Mouse (Mus musculus) intestine, embryonic 14.5 days (tissue): ENCODE measurements around the gene Alad. TPM values are rescaled to one million over a fixed set of nuclear protein-coding genes. Genes with fewer than 3 reads are reported as not detected.

ENCODE experiments used
- ATAC-seq: fragments of 200-750 bp; cut with Nextera tagmentation; replicated peaks from 2 replicates; pipeline ENCODE4 v1.8.0; 2017; ENCODE audit warnings: low read depth, moderate number of reproducible peaks, moderate TSS enrichment, moderate library complexity; ENCODE audit not compliant: low FRiP score, low TSS enrichment
- DNase-seq: peaks from one replicate; pipeline ENCODE4 v3.0.0-alpha.2; 2018; ENCODE audit warnings: low spot score
- H3K27ac ChIP-seq: fragments of 300-500 bp; sonication (generic); 2 replicates; pipeline ENCODE4 v1.5.1; 2014; ENCODE audit warnings: low read depth, mild to moderate bottlenecking, control low read depth
- H3K27me3 ChIP-seq: fragments of 300-500 bp; sonication (generic); replicated peaks from 2 replicates; pipeline ENCODE4 v1.6.1; 2014; ENCODE audit warnings: low read length, control low read depth; ENCODE audit not compliant: control insufficient read depth, insufficient read depth
- H3K36me3 ChIP-seq: fragments of 300-500 bp; sonication (generic); 2 replicates; pipeline ENCODE4 v1.6.1; 2014; ENCODE audit warnings: low read length, control low read depth; ENCODE audit not compliant: control insufficient read depth, insufficient read depth
- H3K4me1 ChIP-seq: fragments of 300-500 bp; sonication (generic); replicated peaks from 2 replicates; pipeline ENCODE4 v1.6.1; 2014; ENCODE audit warnings: low read length, control low read depth, mixed read lengths; ENCODE audit not compliant: control insufficient read depth, insufficient read depth
- H3K4me2 ChIP-seq: fragments of 300-500 bp; sonication (generic); 2 replicates; pipeline ENCODE4 v1.6.1; 2014; ENCODE audit warnings: low read length
- H3K4me3 ChIP-seq: fragments of 300-500 bp; sonication (generic); 2 replicates; pipeline ENCODE4 v1.5.1; 2014; ENCODE audit warnings: low read depth, low read length, control low read depth, mixed read lengths
- H3K9ac ChIP-seq: fragments of 300-500 bp; sonication (generic); 2 replicates; pipeline ENCODE4 v1.6.1; 2014; ENCODE audit warnings: mild to moderate bottlenecking, low read length
- H3K9me3 ChIP-seq: fragments of 300-500 bp; sonication (generic); 2 replicates; pipeline ENCODE4 v1.6.1; 2016; ENCODE audit warnings: low read length, control low read depth; ENCODE audit not compliant: control insufficient read depth
- WGBS: fragments of 180-500 bp; shearing (Covaris S2); extraction: QIAGEN DNeasy Blood & Tissue Kit; methylation state at CpG from one replicate; pipeline ENCODE4 v1.1.7; 2014; 5-methylcytosine and 5-hydroxymethylcytosine counted together
- polyA plus RNA-seq: library from polyadenylated mRNA; unstranded; fragments of >200 nt; fragmentation: Nextera tagmentation; extraction: Ambion mirVana; gene quantifications from 2 replicates; pipeline ENCODE4 v1.2.1, GENCODE M21; 2014

Gene Alad
- polyA plus RNA-seq, 1 experiment from 2014 or later, result 146 TPM

DNA sequence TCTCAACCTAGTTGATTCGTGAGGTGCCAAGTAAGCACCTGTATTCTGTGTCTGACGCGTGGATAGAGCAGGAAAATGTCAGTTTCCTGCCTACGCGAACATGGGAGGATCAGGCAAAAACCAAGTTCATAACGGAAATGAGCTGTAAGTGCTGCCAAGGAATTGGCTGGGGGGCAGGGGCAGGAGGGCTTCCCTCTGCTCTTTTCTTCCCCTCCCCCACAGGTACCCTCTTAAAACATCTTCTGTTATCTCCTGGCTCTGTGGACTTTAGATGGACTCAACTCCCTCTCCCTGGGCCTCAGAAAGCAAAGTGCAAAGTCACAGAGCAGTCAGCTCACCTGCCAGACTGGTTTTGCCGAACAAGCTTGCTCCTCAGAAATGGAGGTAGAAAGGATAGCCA is 16.7 kb downstream of the Alad start:
- H3K4me2 ChIP-seq, result peak overlapping the region; percentile 60
- no peak overlapping the region for H3K4me3 ChIP-seq
- H3K9ac ChIP-seq, result no peak overlapping the region
- DNase-seq (peak; percentile 68), ATAC-seq (peak; percentile 47; the same call in 1 of the 2 replicates)
- H3K36me3 ChIP-seq, result peaks cover 30% of the 10 kb centered on the region
- H3K27ac ChIP-seq, result peak overlapping the region; percentile 84
- H3K9me3 ChIP-seq, result no peaks in the 10 kb centered on the region
- WGBS, result 49% methylated on average over 7 of the region's 7 CpGs
- no peaks in the 10 kb centered on the region for H3K27me3 ChIP-seq
- H3K4me1 ChIP-seq, result 0 out of 2 replicates have a peak, but pooled peaks cover 5% of the 10 kb centered on the region

DNA sequence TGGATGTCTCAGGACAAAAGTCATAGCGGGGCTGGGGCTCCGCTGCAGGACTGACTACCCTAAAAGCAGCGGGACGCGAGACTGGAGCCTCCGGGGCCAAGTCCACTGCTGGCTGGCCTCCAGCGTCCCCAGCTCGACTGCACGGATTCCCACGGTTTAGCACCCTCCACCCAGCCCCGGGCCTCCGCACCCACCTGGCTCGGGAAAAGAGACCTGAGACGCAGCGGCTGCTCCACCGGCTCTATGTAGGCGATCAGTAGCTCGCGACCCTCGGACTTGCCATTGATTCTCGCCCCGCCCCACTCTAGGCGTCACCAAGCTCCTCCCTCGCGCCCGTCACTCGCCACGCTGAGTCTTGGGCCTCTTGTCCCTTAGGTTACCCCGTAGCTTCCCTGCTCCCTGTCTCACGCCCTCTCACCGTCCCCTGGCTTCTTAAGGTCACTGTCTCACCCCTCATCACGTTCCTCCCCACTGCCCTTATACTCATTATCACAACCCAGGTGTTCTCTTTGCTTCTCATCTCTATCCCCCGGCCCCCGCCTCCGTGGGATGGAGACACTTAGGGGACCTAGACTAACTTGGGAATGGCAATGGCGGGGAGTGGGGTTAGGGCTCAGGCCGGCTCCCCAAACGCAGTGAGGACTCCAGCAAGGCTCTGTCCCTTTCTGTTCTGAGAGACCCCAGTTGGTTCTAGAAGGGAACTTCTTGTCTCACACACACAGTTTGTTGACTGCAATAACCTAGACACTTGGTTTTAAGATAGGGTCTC is 17.6 kb downstream of the Alad start:
- Histone ChIP-seq H3K27me3 (no peaks in the 10 kb centered on the region), H3K4me3 (peak overlapping the region; percentile 85), H3K9me3 (no peaks in the 10 kb centered on the region), H3K36me3 (peaks cover 23% of the 10 kb centered on the region), H3K4me2 (peak overlapping the region; percentile 60), H3K27ac (peak overlapping the region; percentile 84), H3K4me1 (0 out of 2 replicates have a peak, but pooled peaks cover 5% of the 10 kb centered on the region), H3K9ac (peak overlapping the region; percentile 70)
- DNase-seq (peak; percentile 97), ATAC-seq (peak; percentile 90)
- 3% methylated on average over 38 of the region's 38 CpGs for WGBS

DNA sequence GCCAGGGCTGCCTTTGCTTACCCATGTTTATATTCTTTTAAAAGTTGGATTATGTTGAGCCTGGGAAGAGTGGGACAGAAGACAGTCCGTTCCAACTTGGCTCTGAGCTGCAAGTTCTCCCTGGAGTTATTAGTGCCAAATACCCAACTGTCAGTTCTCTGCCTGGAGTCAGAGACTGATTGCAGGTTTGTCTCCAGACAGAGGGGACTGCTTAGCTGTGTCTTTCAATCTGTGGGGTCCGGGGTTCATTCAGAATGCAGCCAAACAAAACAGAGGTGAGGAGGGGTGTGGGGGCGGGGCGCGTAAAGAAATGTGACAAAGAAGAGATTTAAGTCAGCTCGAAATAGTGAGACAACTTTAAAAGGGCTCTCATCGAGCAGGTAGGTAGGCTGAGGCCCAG is 18.2 kb downstream of the Alad start:
- Histone ChIP-seq H3K9ac (peak overlapping the region; percentile 70), H3K27me3 (no peaks in the 10 kb centered on the region), H3K36me3 (peaks cover 20% of the 10 kb centered on the region), H3K4me2 (peak overlapping the region; percentile 60), H3K4me3 (peak overlapping the region; percentile 85), H3K4me1 (0 out of 2 replicates have a peak, but pooled peaks cover 5% of the 10 kb centered on the region), H3K9me3 (no peaks in the 10 kb centered on the region), H3K27ac (peak overlapping the region; percentile 84)
- 3% methylated on average over 7 of the region's 7 CpGs for WGBS
- no peak for ATAC-seq
- DNase-seq, result no peak

DNA sequence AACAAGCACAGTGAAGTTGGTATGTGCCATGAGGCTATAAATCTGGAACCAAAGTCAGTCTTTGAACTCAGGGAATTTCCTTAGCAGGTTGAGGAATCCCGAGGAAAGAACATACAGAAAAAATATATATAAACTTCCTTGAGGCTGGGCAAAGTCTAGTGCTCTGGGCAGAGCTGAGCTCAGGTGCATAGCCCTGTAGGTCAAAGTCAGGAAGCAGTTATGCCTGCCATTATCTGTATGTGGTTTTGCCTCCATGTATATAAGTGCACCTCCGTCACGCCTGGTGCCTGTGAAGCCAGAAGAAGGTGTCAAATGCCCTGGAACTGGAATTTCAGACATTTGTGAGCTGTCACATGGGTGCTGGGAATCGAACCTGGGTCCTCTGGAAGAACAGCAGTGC is 18.9 kb downstream of the Alad start:
- Histone ChIP-seq H3K4me2 (peak overlapping the region; percentile 60), H3K36me3 (peaks cover 20% of the 10 kb centered on the region), H3K9me3 (no peaks in the 10 kb centered on the region), H3K9ac (no peak overlapping the region), H3K4me1 (0 out of 2 replicates have a peak, but pooled peaks cover 5% of the 10 kb centered on the region), H3K27me3 (no peaks in the 10 kb centered on the region), H3K27ac (no peak overlapping the region), H3K4me3 (peak overlapping the region; percentile 85; the same call in 1 of the 2 replicates)
- no peak for DNase-seq
- 77% methylated on average over 4 of the region's 4 CpGs for WGBS
- ATAC-seq, result no peak

DNA sequence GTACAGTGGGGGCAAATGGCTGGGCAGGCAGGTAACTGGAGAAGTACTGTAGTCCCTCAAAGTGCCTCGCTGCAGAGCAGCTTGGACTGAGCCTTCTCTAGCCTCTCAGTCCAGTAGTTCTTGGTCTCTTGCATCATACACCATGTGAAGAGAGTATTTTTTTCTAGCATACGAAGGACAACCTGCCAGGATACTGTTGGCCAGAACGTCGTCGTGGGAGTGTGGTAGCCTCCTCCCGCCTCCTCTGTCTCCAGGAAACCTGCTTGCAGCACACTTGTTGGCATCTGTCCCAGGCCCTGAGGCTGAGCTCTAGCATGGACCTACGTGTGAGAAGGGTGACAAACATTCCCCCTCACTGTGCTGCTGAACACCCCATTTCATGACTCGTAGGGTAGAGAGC is 22.9 kb downstream of the Alad start:
- Histone ChIP-seq H3K27ac (no peak overlapping the region), H3K9me3 (no peaks in the 10 kb centered on the region), H3K4me1 (0 out of 2 replicates have a peak, but pooled peaks cover 2% of the 10 kb centered on the region), H3K4me2 (no peak overlapping the region), H3K36me3 (peaks cover 20% of the 10 kb centered on the region), H3K27me3 (no peaks in the 10 kb centered on the region), H3K9ac (no peak overlapping the region), H3K4me3 (no peak overlapping the region)
- WGBS, result 67% methylated on average over 8 of the region's 8 CpGs
- DNase-seq, result no peak
- ATAC-seq, result no peak

DNA sequence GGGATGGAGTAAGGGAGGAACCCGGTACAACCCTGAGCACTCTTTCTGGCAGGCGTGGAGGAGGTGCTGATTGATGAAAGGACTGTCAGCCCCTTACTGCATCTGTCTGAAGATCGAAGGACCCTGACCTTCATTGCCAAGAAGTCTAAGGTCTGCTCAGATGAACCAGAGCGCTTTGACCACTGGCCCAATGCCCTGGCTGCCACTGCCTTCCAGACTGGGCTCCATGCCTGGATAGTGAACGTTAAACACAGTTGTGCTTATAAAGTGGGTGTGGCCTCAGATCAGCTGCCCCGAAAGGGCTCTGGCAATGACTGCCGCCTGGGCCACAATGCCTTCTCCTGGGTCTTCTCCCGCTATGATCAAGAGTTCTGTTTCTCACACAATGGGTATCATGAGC is 23.8 kb downstream of the Alad start:
- no peak overlapping the region for H3K27ac ChIP-seq
- H3K4me2 ChIP-seq, result no peak overlapping the region
- DNase-seq (no peak), ATAC-seq (no peak)
- peaks cover 20% of the 10 kb centered on the region for H3K36me3 ChIP-seq
- no peak overlapping the region for H3K4me3 ChIP-seq
- H3K9me3 ChIP-seq, result no peaks in the 10 kb centered on the region
- H3K27me3 ChIP-seq, result no peaks in the 10 kb centered on the region
- 70% methylated on average over 8 of the region's 8 CpGs for WGBS
- no peaks in the 10 kb centered on the region for H3K4me1 ChIP-seq
- no peak overlapping the region for H3K9ac ChIP-seq

DNA sequence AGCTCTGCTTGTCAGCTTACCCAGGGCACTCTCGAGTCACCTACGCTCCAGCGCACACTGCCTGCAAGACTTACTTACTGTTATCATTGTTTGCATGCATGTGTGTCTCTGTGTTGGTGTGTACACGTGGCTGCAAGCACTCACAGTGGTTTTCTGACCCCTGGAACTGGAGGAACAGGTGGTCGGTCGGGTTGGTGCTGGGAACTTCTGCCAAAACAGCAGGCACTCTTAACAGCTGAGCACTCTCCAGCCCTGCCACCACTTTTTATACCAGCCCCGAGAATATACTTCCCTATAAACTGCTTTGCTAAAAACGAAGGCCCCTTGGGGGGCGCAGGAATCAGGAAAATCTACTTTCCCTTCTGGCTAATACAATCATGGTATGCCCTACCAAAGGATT is 25.5 kb downstream of the Alad start:
- Histone ChIP-seq H3K9ac (no peak overlapping the region), H3K27me3 (no peaks in the 10 kb centered on the region), H3K4me2 (no peak overlapping the region), H3K4me1 (no peaks in the 10 kb centered on the region), H3K9me3 (no peaks in the 10 kb centered on the region), H3K27ac (no peak overlapping the region), H3K36me3 (peaks cover 14% of the 10 kb centered on the region), H3K4me3 (no peak overlapping the region)
- WGBS, result 71% methylated on average over 9 of the region's 9 CpGs
- ATAC-seq, result no peak
- no peak for DNase-seq

DNA sequence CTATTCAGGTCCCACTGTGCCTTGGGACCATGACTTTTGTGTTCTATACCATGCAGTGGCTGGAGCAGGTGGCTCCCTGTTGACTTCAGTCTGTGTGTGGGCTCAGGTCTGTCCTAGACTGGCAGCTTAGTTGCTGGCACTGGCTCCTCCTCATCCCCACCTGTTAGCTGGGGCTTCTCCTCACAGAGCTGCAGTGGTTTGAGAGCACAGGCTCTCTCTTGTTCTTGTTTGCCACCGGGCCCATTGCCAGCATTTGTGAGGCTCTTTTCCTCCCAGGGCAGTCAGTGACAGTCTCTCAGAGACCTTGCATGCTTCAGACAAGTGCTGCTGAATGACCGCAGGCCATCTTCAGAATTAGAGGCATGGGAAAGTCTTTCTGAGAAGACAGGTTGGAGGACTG is 27.0 kb downstream of the Alad start:
- ATAC-seq (no peak), DNase-seq (no peak)
- Histone ChIP-seq H3K4me1 (no peaks in the 10 kb centered on the region), H3K27ac (no peak overlapping the region), H3K4me2 (no peak overlapping the region), H3K9ac (no peak overlapping the region), H3K27me3 (no peaks in the 10 kb centered on the region), H3K9me3 (no peaks in the 10 kb centered on the region), H3K4me3 (no peak overlapping the region), H3K36me3 (no peaks in the 10 kb centered on the region)
- WGBS, result 79% methylated on average over 2 of the region's 2 CpGs

DNA sequence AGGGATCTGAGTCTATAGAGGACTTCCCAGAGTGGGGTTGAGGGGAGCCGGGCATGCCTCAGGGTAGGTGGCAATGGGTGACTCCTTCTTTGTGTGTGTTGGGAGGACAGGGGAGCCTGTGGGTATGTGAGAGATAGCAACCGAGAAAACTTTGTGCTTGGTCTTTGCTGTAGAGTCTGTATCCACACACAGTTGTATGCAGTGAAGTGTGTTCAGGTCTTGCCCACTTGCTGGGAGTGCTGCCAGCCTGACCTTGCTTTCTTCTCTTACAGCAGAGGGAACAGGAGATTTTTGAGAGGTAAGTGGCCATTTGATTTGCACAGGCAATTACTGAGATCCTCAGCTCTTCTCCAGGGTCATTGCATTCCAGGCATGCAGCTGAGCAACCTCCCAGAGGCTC is 31.8 kb downstream of the Alad start:
- no peak for ATAC-seq
- Histone ChIP-seq H3K4me2 (no peak overlapping the region), H3K27ac (no peak overlapping the region), H3K27me3 (no peaks in the 10 kb centered on the region), H3K4me3 (no peak overlapping the region), H3K36me3 (0 out of 2 replicates have a peak, but pooled peaks cover 4% of the 10 kb centered on the region), H3K4me1 (no peaks in the 10 kb centered on the region), H3K9ac (no peak overlapping the region), H3K9me3 (no peaks in the 10 kb centered on the region)
- WGBS, result 92% methylated on average over 2 of the region's 2 CpGs
- DNase-seq, result no peak
